Mouse (Mus musculus): ENCODE data around the gene Nubp1.

The Nubp1 gene

DNA sequence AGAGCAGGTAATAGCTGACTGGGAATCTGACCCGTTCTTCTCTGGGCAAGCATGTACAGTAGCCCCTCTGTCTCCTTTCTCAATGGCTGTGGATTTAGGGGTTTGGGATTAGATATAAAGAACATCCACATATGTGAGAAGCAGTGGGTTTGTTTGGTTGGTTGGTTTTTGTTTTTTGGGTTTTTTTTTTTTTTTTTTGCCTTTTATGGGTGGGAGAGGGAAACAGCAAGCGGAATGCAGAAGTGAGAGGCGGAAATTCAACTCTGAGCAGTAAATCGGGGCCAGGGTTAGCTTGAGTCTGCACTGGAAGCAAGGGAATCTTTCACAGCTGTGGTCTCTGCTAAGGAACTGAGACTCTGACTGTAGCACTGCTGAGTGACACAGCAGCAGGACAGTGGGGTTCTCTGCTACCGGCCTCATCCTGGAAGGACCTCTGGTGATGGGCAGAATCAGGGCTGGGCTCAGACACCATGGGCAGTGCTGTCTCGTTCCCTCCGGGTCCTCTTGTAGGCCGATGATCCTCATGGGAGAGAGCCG is 6.0 kb downstream of the Nubp1 start:
- DNase-seq (ENCODE audit: low spot score): no peak

DNA sequence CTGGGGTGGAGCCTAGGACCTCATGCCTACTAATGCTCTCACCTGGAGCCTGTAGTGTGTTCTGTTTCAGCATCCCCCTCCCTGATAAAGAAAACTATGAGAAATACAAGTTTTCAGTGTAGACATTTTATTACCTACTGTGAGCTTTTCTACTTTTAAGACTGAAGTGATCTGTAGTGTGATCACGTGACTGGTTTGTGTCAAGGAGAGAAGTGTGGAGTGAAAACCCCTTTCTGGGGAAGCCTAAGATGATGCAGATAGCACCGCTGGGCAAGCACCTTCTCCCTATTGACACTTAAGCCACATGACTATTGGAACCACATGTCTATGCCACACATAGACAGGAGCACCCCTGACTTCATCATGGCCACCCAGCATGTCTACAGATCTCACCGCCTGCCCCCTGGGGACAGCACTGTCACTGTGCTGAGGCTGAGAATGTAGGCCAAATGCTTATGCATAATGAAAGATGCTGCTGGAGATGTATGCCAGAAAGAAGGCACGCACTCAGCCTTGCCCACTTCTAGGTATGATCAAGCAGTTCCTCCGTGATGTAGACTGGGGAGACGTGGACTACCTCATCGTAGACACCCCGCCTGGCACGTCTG is 8.8 kb downstream of the Nubp1 start:
- no peak for DNase-seq (ENCODE audit: low spot score)

- no peak for DNase-seq (ENCODE audit: low spot score)
Observed at GRCm38 (mm10) chr16:10431911-10432310, 20.2 kb downstream of the Nubp1 start.

DNA sequence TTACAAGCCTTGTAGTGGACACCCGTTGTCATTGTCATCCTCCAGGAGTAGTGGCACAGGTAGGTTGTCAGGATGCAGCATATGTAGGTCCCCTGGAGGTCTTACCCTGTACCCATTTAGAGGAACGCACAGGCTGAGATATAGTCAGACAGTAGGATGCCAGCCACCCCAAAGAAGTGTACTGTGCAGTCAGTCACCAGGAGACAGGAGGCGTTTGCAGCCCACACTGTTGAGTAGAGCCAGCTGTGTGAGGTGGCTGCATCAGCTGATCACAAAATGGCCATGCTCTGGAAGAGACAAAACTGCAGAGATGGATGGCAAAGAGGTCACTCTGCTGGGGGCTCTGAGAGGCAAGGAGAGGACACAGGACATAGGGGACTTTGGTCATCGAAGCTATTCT is 20.6 kb downstream of the Nubp1 start:
- DNase-seq (ENCODE audit: low spot score): no peak

DNA sequence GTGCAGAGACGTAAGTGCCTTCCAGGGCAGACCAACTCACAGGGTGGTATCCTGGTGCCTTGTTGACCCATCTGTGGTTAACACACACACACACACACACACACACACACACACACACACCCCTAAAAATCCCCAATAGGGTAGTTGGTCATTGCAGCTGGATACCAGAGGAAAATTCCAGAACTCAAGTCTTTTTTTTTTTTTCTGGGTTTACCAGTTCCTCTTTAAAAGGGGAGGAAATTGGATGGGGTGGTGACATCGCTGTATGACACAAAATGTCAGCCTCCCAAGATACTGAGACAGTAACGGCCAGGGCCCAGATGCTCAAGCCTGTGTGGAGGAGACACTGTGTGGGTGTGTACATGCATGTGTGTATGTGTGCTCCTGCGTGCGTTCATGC is 21.6 kb downstream of the Nubp1 start:
- DNase-seq (ENCODE audit: low spot score): no peak

DNA sequence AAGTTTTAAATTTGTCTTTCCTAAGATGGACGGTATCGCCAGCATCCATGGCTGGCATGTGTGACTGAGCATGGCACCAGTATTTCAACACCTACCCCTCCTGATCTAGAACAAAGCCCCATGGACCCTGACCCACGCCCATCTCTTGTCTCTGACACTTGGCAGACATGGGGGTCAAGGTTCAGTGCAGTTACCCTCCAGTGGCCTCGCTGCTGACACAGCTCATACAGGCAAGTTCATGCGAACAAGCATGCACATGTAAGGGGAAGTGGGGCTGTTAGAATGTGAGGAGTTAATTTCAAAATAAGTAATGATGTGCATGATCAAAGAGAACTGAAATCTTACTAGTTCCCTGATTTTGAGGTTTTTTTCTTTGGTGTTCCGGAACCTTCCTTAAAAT is 24.4 kb downstream of the Nubp1 start:
- DNase-seq (ENCODE audit: low spot score): no peak

DNA sequence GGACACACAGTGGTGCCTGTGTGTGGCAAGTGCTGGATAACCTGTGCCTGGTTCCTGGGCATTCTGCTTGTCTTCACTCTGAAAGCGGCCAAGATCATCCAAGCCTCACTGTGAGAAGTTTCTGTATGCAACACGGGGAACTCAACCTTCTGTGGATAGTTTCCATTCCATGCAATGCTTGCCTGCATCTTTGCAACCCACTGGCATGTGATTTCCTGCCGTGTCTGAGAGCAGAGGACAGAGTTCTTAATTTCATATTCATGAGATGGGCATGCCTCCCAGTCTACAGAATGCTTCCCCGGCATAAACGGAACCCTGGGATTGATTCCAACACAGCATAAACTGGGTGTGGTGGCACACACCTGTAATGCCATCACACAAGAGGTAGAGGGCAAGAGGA is 26.3 kb downstream of the Nubp1 start:
- no peak for DNase-seq (ENCODE audit: low spot score)

- no peak for DNase-seq (ENCODE audit: low spot score)
Observed at GRCm38 (mm10) chr16:10441328-10441727, 29.6 kb downstream of the Nubp1 start.

DNA sequence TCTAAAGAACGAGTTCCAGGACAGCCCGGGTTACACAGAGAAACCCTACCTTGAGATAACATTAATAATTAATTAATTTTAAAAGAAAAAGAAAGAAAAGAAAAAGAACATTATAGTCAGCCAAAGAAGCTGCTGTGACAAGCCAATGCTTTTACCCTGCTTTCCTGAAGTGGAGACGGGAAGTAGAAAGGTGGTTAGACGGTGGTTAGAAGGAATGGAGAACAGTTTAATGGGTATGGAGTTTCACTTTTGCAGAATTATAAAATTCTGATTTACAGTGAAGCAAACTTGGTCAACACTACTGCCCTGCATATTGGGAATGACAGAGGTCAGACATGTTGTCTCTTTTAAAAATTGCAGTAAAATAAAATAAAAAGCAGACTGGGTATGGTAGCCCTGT is 30.0 kb downstream of the Nubp1 start:
- DNase-seq (ENCODE audit: low spot score): no peak

DNA sequence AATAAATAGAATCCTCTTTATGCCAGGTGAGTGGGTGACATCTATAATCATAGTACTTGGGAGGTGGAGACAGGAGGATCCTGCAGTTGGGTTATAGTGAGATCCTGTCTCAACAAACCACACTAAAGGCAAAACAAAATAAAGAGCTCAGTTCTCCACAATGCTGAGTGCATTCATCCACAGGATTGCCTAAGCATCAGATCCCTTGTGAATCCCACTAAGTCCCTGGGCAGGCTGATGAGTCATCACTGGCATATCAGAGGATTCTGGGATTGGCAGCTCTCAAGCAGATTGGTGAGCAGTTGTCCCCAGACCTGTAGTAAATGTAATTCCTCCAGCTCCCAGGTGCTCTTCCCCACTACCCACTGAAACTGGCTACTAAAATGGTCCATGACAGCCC is 32.0 kb downstream of the Nubp1 start:
- no peak for DNase-seq (ENCODE audit: low spot score)

- no peak for DNase-seq (ENCODE audit: low spot score)
Observed at GRCm38 (mm10) chr16:10446573-10447263, 35.0 kb downstream of the Nubp1 start.

GRCm38 (mm10) chr16:10447264-10447594 is 35.5 kb downstream of the Nubp1 start, which contains the start of gene Tvp23a:
Tvp23a (minus strand) TSS chr16:10447362.
- DNase-seq (ENCODE audit: low spot score): no peak

- DNase-seq (ENCODE audit: low spot score): no peak
Observed at GRCm38 (mm10) chr16:10447781-10448180, 36.0 kb downstream of the Nubp1 start.

GRCm38 (mm10) chr16:10448931-10449330 is 37.2 kb downstream of the Nubp1 start:
- no peak for DNase-seq (ENCODE audit: low spot score)

DNA sequence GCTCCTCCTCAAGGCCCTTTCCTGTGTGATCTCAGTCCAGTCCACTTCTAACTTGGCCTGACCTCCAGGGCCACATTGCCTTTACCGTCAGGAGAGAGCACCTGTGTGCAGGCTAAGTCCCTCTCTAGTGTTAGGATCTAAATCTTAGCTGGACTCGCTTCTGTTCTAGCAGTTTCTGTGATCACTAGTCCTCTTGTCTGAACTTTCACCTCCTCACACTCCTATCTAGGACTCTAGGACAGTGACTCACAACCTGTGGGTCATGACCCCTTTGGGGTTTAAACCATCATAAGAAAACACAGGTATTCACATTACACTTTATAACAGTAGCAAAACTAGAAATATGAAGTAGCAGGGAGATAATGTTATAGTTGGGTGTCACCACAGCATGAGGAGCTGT is 40.2 kb downstream of the Nubp1 start:
- no peak for DNase-seq (ENCODE audit: low spot score)

DNA sequence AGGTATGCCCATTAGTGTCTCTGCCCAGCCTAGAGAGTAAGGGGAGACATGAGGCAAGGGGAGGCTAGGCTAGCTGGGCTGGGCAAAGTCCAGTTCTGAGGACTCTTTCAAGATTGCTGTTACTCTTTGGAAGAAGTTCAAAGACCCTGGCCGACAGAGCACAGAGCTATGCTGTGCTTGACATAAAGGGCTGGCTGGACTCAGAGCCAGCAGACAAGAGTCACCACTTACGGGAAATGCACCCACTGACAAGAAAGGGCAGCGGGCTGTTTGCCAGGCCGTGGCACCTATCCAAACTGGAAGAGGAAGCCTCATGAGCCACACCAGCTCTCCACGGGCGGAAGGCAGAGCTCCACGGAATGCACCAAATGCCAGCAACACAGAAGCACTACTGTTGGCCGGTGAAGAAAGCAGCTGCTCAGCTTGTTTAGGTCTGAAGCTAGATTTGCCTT is 40.7 kb downstream of the Nubp1 start:
- no peak for DNase-seq (ENCODE audit: low spot score)

- DNase-seq (ENCODE audit: low spot score): no peak
Observed at GRCm38 (mm10) chr16:10453872-10454582, 42.3 kb downstream of the Nubp1 start.

DNA sequence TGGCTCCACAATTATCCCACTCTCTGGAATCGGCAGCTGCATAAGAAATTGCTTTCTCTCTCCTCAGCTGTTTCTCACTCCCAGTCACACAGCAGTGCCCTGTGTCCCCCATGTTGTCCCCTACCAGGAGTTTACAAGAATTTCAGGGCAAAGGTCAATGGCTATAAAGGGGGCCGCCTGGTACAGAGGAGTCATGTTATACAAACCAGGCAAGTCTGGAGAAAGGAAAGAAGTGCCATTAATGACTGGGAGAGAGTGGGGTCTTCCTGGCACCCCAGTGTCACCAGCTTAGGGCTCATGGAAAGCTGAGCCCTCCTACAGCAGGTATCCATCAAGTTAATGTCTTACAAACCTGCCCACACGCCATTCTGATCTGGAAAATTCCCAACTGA is 42.8 kb downstream of the Nubp1 start:
- DNase-seq (ENCODE audit: low spot score): no peak

DNA sequence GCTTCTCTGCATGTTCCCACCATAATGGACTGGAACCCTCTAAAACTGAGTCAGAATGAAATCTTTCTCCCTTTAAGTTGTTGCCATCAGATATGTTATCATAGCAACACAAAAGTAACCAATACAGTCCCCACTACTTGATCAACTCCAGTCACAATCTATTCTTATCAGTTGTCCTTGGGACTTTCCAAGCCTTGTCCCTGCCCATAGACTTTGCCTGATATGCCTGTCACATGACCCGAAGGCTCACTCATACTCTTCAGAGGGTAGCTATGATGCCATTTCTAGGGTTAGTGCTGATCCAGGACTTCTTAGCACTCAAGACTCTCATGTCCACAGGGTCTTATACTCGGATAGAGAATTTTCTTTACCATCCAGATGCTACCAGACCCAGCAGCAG is 48.4 kb downstream of the Nubp1 start:
- no peak for DNase-seq (ENCODE audit: low spot score)

DNA sequence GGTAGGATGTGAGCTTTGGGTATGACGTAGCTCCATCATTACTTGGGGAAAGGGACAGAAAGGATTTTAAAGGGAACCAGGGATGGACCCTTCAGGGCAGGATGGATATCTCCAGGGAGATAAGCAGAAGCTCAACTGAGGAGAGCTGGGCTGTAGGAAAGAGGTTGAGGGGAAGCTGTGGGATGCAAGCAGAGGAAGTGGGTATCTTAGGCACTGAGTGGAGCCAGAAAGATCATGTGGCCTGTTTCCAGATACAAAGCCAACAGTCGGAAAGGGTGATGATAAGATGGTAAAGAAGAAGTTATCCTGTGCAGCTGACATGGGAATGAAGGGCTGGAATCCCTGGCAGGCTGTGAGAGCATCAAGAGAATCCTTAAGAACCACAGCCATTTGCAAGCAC is 49.4 kb downstream of the Nubp1 start:
- DNase-seq (ENCODE audit: low spot score): no peak

- DNase-seq (ENCODE audit: low spot score): no peak
Observed at GRCm38 (mm10) chr16:10465011-10465681, 53.4 kb downstream of the Nubp1 start.

GRCm38 (mm10) chr16:10467391-10468107 is 55.8 kb downstream of the Nubp1 start:
- no peak for DNase-seq (ENCODE audit: low spot score)
